11 mouse cellular contexts compared by ENCODE assay signal in genomic region chr14:40893884-40894283, GRCm38 (mm10). TPM values are rescaled to one million over a fixed set of nuclear protein-coding genes. Genes with fewer than 3 reads are reported as not detected.
A peak's percentile ranks its signal among the peaks of the same experiment; 100 is the strongest.
DNase-seq lines count a peak whose midpoint lies in the region; ATAC-seq lines count a peak whose summit lies in the region.
"Had no signal": no experiment of that assay in that cellular context is flagged by ENCODE, and none has a peak within 500 bp of the region (broad histone marks: within the 10 kb centered on the region; RNA-seq: fewer than 3 reads in every experiment).

No protein-coding gene starts in this region.

- H3K27ac ChIP-seq in hindbrain, embryonic 10.5 days: no peak overlapping the region
- no peak overlapping the region for H3K27ac ChIP-seq in hindbrain, embryonic 16.5 days (ENCODE audit: low read depth, low read length)
- no peak overlapping the region; the same call in 1 of the 2 replicates for H3K27ac ChIP-seq in neural tube, embryonic 13.5 days (replicated peaks)
- H3K27ac ChIP-seq in embryonic facial prominence, embryonic 15.5 days (replicated peaks): no peak overlapping the region
- H3K27ac ChIP-seq: liver, embryonic 13.5 days had no signal

- no peak overlapping the region for H3K4me3 ChIP-seq in hindbrain, embryonic 10.5 days
- no peak overlapping the region for H3K4me3 ChIP-seq in hindbrain, embryonic 16.5 days (ENCODE audit: low read length)
- no peak overlapping the region for H3K4me3 ChIP-seq in neural tube, embryonic 13.5 days
- H3K4me3 ChIP-seq in embryonic facial prominence, embryonic 15.5 days (replicated peaks): peak overlapping the region; percentile 33; the same call in 1 of the 2 replicates
- H3K4me3 ChIP-seq: erythroblast, embryonic 14.5 days; liver, embryonic 13.5 days; myocyte had no signal

- no peak for ATAC-seq in hindbrain, embryonic 16.5 days
- 0 out of 2 replicates have a peak, but pooled peaks have one; percentile 9 for ATAC-seq in neural tube, embryonic 13.5 days (ENCODE audit: low read depth)
- no peak for ATAC-seq in embryonic facial prominence, embryonic 15.5 days (ENCODE audit: insufficient number of reproducible peaks, low FRiP score, low TSS enrichment, low read depth)
- no peak for ATAC-seq in granulocyte monocyte progenitor cell, adult 5-6 weeks (replicated peaks; ENCODE audit: poor library complexity, severe bottlenecking)
- ATAC-seq in monocyte, adult 5-6 weeks (replicated peaks; ENCODE audit: insufficient number of reproducible peaks, low FRiP score, low TSS enrichment, poor library complexity, severe bottlenecking): no peak

- no peak overlapping the region for H3K9ac ChIP-seq in hindbrain, embryonic 16.5 days (ENCODE audit: low read depth, low read length)
- peak overlapping the region; percentile 32 for H3K9ac ChIP-seq in neural tube, embryonic 13.5 days
- H3K9ac ChIP-seq in embryonic facial prominence, embryonic 15.5 days: no peak overlapping the region
- H3K9ac ChIP-seq: liver, embryonic 13.5 days had no signal

- peak; percentile 10 for DNase-seq in hindbrain, embryonic 10.5 days (ENCODE audit: low spot score)
- no peak for DNase-seq in neural tube, embryonic 10.5 days (ENCODE audit: extremely low spot score, low spot score)
- peak; percentile 1 for DNase-seq in yolk sac, embryonic 10.5 days (ENCODE audit: low spot score)

- H3K4me1 ChIP-seq in hindbrain, embryonic 10.5 days (replicated peaks): peaks cover 21% of the 10 kb centered on the region
- peaks cover 3% of the 10 kb centered on the region; the same call in 1 of the 2 replicates for H3K4me1 ChIP-seq in hindbrain, embryonic 16.5 days (ENCODE audit: control insufficient read depth, insufficient read depth, low read depth, low read length)
- peaks cover 8% of the 10 kb centered on the region; the same call in 1 of the 2 replicates for H3K4me1 ChIP-seq in neural tube, embryonic 13.5 days (replicated peaks)
- peaks cover 10% of the 10 kb centered on the region for H3K4me1 ChIP-seq in embryonic facial prominence, embryonic 15.5 days

- no peak overlapping the region; the same call in 1 of the 2 replicates for H3K4me2 ChIP-seq in hindbrain, embryonic 16.5 days (ENCODE audit: low read length)
- H3K4me2 ChIP-seq in neural tube, embryonic 13.5 days: no peak overlapping the region
- H3K4me2 ChIP-seq in embryonic facial prominence, embryonic 15.5 days (replicated peaks): peak overlapping the region; percentile 69

- no peaks in the 10 kb centered on the region for H3K9me3 ChIP-seq in hindbrain, embryonic 10.5 days
- no peaks in the 10 kb centered on the region for H3K9me3 ChIP-seq in hindbrain, embryonic 16.5 days (ENCODE audit: control insufficient read depth, low read length)
- H3K9me3 ChIP-seq in neural tube, embryonic 13.5 days: no peaks in the 10 kb centered on the region
- no peaks in the 10 kb centered on the region for H3K9me3 ChIP-seq in embryonic facial prominence, embryonic 15.5 days (replicated peaks)
- H3K9me3 ChIP-seq: liver, embryonic 13.5 days had no signal

- WGBS in hindbrain, embryonic 10.5 days: 72% methylated on average over 8 of the region's 8 CpGs
- WGBS in hindbrain, embryonic 16.5 days: 81% methylated on average over 8 of the region's 8 CpGs
- WGBS in neural tube, embryonic 13.5 days: 73% methylated on average over 8 of the region's 8 CpGs
- 19% methylated on average over 8 of the region's 8 CpGs for WGBS in embryonic facial prominence, embryonic 15.5 days

- H3K27me3 ChIP-seq in hindbrain, embryonic 10.5 days (ENCODE audit: insufficient read depth, poor library complexity, severe bottlenecking): no peaks in the 10 kb centered on the region
- H3K27me3 ChIP-seq in hindbrain, embryonic 16.5 days (replicated peaks; ENCODE audit: control insufficient read depth, insufficient read depth, low read length): no peaks in the 10 kb centered on the region
- no peaks in the 10 kb centered on the region for H3K27me3 ChIP-seq in neural tube, embryonic 13.5 days
- no peaks in the 10 kb centered on the region for H3K27me3 ChIP-seq in embryonic facial prominence, embryonic 15.5 days
- H3K27me3 ChIP-seq: liver, embryonic 13.5 days had no signal

- no peaks in the 10 kb centered on the region for H3K36me3 ChIP-seq in hindbrain, embryonic 10.5 days
- H3K36me3 ChIP-seq in hindbrain, embryonic 16.5 days (ENCODE audit: control insufficient read depth, insufficient read depth, low read length): no peaks in the 10 kb centered on the region
- H3K36me3 ChIP-seq in neural tube, embryonic 13.5 days: no peaks in the 10 kb centered on the region
- no peaks in the 10 kb centered on the region for H3K36me3 ChIP-seq in embryonic facial prominence, embryonic 15.5 days
- H3K36me3 ChIP-seq: liver, embryonic 13.5 days had no signal

RNA-seq across cellular contexts. Expression of gene Sh2d4b, which starts 0.8 kb away (rescaled TPM):
- polyA plus RNA-seq in hindbrain, embryonic 10.5 days (2016; fragmentation: Nextera tagmentation; extraction: Ambion mirVana): 0.41 and 0.64 TPM in 2 replicates
- 0.54 and 0.69 TPM in 2 replicates for polyA plus RNA-seq in hindbrain, embryonic 16.5 days (2015; fragmentation: Nextera tagmentation; extraction: Ambion mirVana)
- polyA plus RNA-seq in neural tube, embryonic 13.5 days (2015; fragmentation: Nextera tagmentation; extraction: Ambion mirVana): 1.5 and 1.6 TPM in 2 replicates
- 1.3 and 1.4 TPM in 2 replicates for polyA plus RNA-seq in embryonic facial prominence, embryonic 15.5 days (2015; fragmentation: Nextera tagmentation; extraction: Ambion mirVana)
- not detected in 2 replicates for total RNA-seq in granulocyte monocyte progenitor cell, adult 5-6 weeks (2014; fragmentation: Nextera tagmentation)
- not detected in 2 replicates for total RNA-seq in granulocyte monocyte progenitor cell, adult 5-6 weeks (2017)
- 1.1 to 4.8 TPM (median 1.5 TPM) in 3 replicates for total RNA-seq in monocyte, adult 5-6 weeks (2017)
